Mouse (Mus musculus) heart, embryonic 11.5 days (tissue): ENCODE results near the gene Dbndd2. TPM values are rescaled to one million over a fixed set of nuclear protein-coding genes. Genes with fewer than 3 reads are reported as not detected.
A peak's percentile ranks its signal among the peaks of the same experiment; 100 is the strongest.

ENCODE experiments used
- ATAC-seq: fragments of 200-750 bp; cut with Nextera tagmentation; replicated peaks from 2 replicates; pipeline ENCODE4 v1.8.0; 2017; ENCODE audit warnings: moderate library complexity; ENCODE audit not compliant: insufficient number of reproducible peaks, low FRiP score, low TSS enrichment
- H3K27ac ChIP-seq: fragments of 300-500 bp; sonication (generic); 2 replicates; pipeline ENCODE4 v1.5.1; 2014; ENCODE audit warnings: mild to moderate bottlenecking, low read depth, low read length
- H3K27me3 ChIP-seq: fragments of 300-500 bp; sonication (generic); 2 replicates; pipeline ENCODE4 v1.6.1; 2014; ENCODE audit warnings: mild to moderate bottlenecking, low read length, mixed read lengths; ENCODE audit not compliant: control insufficient read depth, insufficient read depth
- H3K36me3 ChIP-seq: fragments of 300-500 bp; sonication (generic); 2 replicates; pipeline ENCODE4 v1.6.1; 2014; ENCODE audit warnings: mild to moderate bottlenecking, low read length, moderate library complexity, mixed read lengths; ENCODE audit not compliant: control insufficient read depth, insufficient read depth
- H3K4me1 ChIP-seq: fragments of 300-500 bp; sonication (generic); 2 replicates; pipeline ENCODE4 v1.6.1; 2014; ENCODE audit warnings: low read length; ENCODE audit not compliant: control insufficient read depth, insufficient read depth
- H3K4me2 ChIP-seq: fragments of 300-500 bp; sonication (generic); 2 replicates; pipeline ENCODE4 v1.6.1; 2014; ENCODE audit warnings: mild to moderate bottlenecking, moderate library complexity
- H3K4me3 ChIP-seq: fragments of 300-500 bp; sonication (generic); 2 replicates; pipeline ENCODE4 v1.5.1; 2014; ENCODE audit warnings: low read depth, low read length
- H3K9ac ChIP-seq: fragments of 300-500 bp; sonication (generic); 2 replicates; pipeline ENCODE4 v1.6.1; 2014; ENCODE audit warnings: mild to moderate bottlenecking, low read depth, low read length, moderate library complexity
- H3K9me3 ChIP-seq: fragments of 300-500 bp; sonication (generic); replicated peaks from 2 replicates; pipeline ENCODE4 v1.6.1; 2016; ENCODE audit warnings: low read length; ENCODE audit not compliant: control insufficient read depth
- WGBS: fragments of 180-500 bp; shearing (Covaris S2); extraction: QIAGEN DNeasy Blood & Tissue Kit; methylation state at CpG from one replicate; pipeline ENCODE4 v1.1.7; 2014; ENCODE audit not compliant: insufficient replicate concordance; 5-methylcytosine and 5-hydroxymethylcytosine counted together
- polyA plus RNA-seq: library from polyadenylated mRNA; unstranded; fragments of >200 nt; fragmentation: Nextera tagmentation; extraction: Ambion mirVana; gene quantifications from 2 replicates; pipeline ENCODE4 v1.2.1, GENCODE M21; 2014

Gene Dbndd2
- polyA plus RNA-seq, 1 experiment from 2014 or later = 16.5 TPM

- WGBS = 34% methylated on average over 7 of the region's 7 CpGs
- Histone ChIP-seq H3K4me3 (peak overlapping the region; percentile 64), H3K36me3 (no peaks in the 10 kb centered on the region), H3K4me2 (peak overlapping the region; percentile 88), H3K9me3 (no peaks in the 10 kb centered on the region), H3K4me1 (peaks cover 34% of the 10 kb centered on the region), H3K27me3 (no peaks in the 10 kb centered on the region), H3K9ac (peak overlapping the region; percentile 75), H3K27ac (no peak overlapping the region)
- no peak for ATAC-seq
These were observed 44.2 kb upstream of the Dbndd2 start for GRCm38 (mm10) chr2:164441731-164442130.

DNA sequence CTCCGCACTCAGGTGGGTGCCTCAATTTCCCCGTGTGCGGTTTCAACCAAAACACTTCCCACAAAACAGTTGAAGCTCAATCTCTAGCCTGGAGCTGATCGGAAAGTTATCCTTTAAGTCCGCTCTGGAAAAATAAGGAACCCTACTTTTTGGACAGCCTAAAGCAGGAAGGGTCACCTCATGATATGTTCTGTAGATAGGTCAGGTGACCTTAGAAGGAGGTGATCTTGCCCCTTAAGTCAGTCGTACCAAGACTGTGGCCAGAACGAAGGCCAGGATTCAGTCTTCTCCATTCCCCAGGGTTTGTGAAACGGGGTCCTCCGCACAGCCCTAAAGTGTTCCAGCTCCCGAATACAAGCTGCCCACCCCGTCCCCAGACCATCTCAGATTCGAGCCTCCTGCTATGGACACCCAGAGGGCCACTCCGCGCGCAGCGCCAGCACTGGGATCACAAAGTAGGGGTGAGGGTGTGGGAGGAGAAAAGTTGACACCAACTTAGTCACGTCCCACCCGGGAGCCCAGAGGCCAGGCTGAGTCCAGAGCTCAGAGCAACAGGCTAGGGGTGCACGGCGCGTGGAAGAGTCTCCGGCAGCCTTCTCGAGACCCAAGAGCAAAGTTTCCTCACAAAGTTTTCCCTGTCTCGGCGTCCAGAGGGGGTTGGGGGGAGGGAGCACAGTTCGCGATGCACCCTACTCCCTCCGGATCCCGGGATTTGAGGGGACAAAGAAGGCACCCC is 43.4 kb upstream of the Dbndd2 start:
- ATAC-seq = peak; percentile 69
- WGBS = 2% methylated on average over 29 of the region's 29 CpGs
- peaks cover 27% of the 10 kb centered on the region for H3K4me1 ChIP-seq

GRCm38 (mm10) chr2:164443051-164443437 is 42.9 kb upstream of the Dbndd2 start:
- peak overlapping the region; percentile 75 for H3K9ac ChIP-seq
- no peaks in the 10 kb centered on the region for H3K27me3 ChIP-seq
- WGBS = under 1% methylated on average over 24 of the region's 26 CpGs
- peak overlapping the region; percentile 64 for H3K4me3 ChIP-seq
- H3K36me3 ChIP-seq = no peaks in the 10 kb centered on the region
- H3K4me2 ChIP-seq = peak overlapping the region; percentile 88
- H3K9me3 ChIP-seq = no peaks in the 10 kb centered on the region
- H3K4me1 ChIP-seq = peaks cover 24% of the 10 kb centered on the region
- ATAC-seq = peak; percentile 84
- H3K27ac ChIP-seq = peak overlapping the region; percentile 55; the same call in 1 of the 2 replicates

More for the DNA sequence above, 43.4 kb upstream of the Dbndd2 start:
- peak overlapping the region; percentile 88 for H3K4me2 ChIP-seq
- no peaks in the 10 kb centered on the region for H3K27me3 ChIP-seq
- H3K27ac ChIP-seq = peak overlapping the region; percentile 55; the same call in 1 of the 2 replicates
- H3K9ac ChIP-seq = peak overlapping the region; percentile 75
- peak overlapping the region; percentile 64 for H3K4me3 ChIP-seq
- no peaks in the 10 kb centered on the region for H3K36me3 ChIP-seq
- no peaks in the 10 kb centered on the region for H3K9me3 ChIP-seq

DNA sequence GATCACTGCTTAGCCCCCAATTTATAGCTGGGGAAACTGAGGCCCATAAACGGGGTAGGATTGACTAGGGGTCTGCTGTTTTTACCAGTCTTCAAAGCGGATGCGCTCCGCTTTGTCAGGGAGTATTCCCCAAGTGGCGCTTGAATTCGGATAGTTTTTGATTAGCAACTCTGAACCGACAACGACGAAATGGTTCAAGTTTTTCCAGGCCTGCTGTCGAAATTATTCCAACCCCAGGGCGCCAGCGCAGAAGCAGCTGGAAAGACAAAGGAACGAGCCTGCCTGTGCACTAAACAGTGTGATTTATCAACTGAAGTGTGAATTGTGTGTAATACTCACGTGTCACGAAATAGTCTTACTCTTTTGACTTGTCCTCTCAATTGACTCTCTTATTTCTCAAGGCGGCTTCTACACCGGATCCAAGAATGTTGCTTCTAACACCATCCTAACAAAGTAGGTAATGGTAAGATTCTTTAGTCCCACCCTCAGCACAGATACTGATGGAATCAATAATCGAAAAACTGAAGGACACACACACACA is 42.4 kb upstream of the Dbndd2 start, which contains the start of gene Sdc4:
TSS of gene Sdc4 (minus strand) at position 428 of the 541 bp plus-strand sequence.
- H3K27me3 ChIP-seq = no peaks in the 10 kb centered on the region
- H3K9me3 ChIP-seq = no peaks in the 10 kb centered on the region
- H3K4me1 ChIP-seq = peaks cover 21% of the 10 kb centered on the region
- peak within 1 kb of the TSS; percentile 88 for H3K4me2 ChIP-seq
- peak within 1 kb of the TSS; percentile 55; the same call in 1 of the 2 replicates for H3K27ac ChIP-seq
- 7% methylated on average over 18 of the region's 18 CpGs for WGBS
- no peaks in the 10 kb centered on the region for H3K36me3 ChIP-seq
- H3K9ac ChIP-seq = peak within 1 kb of the TSS; percentile 75
- no peak for ATAC-seq
- peak within 1 kb of the TSS; percentile 64 for H3K4me3 ChIP-seq

DNA sequence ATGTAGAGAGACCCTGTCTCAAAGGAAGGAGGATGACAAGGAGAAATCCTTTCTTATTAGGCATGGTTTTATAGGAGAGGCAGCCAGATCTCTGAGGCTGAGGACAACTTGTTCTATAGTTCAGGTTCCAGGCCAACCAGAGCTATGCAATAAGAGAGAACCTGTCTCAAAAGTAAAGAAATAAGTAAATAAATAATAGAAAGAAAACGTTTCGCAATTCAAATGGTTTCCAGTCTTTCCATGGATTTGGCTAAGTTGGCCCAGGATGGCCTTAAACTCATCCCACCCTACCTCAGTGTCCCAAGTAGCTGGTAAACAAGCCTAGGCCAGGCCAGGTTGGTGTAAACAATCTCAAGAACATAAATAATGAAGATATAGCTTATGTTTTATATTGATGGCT is 41.2 kb upstream of the Dbndd2 start:
- WGBS = 81% methylated on average over 2 of the region's 2 CpGs
- Histone ChIP-seq H3K36me3 (no peaks in the 10 kb centered on the region), H3K9ac (no peak overlapping the region), H3K27me3 (no peaks in the 10 kb centered on the region), H3K9me3 (no peaks in the 10 kb centered on the region), H3K27ac (no peak overlapping the region), H3K4me2 (no peak overlapping the region), H3K4me3 (no peak overlapping the region), H3K4me1 (peaks cover 19% of the 10 kb centered on the region)
- no peak for ATAC-seq

- H3K9me3 ChIP-seq = no peaks in the 10 kb centered on the region
- 76% methylated on average over 3 of the region's 3 CpGs for WGBS
- H3K4me2 ChIP-seq = no peak overlapping the region
- peaks cover 19% of the 10 kb centered on the region for H3K4me1 ChIP-seq
- no peak overlapping the region for H3K9ac ChIP-seq
- H3K4me3 ChIP-seq = no peak overlapping the region
- no peaks in the 10 kb centered on the region for H3K36me3 ChIP-seq
- H3K27ac ChIP-seq = no peak overlapping the region
- H3K27me3 ChIP-seq = no peaks in the 10 kb centered on the region
- ATAC-seq = no peak
These were observed 40.4 kb upstream of the Dbndd2 start for GRCm38 (mm10) chr2:164445399-164446085.

GRCm38 (mm10) chr2:164446086-164446469 is 39.8 kb upstream of the Dbndd2 start:
- no peak overlapping the region for H3K27ac ChIP-seq
- H3K36me3 ChIP-seq = no peaks in the 10 kb centered on the region
- H3K4me3 ChIP-seq = no peak overlapping the region
- no peak overlapping the region for H3K9ac ChIP-seq
- peaks cover 17% of the 10 kb centered on the region for H3K4me1 ChIP-seq
- WGBS = 71% methylated on average over 3 of the region's 3 CpGs
- no peaks in the 10 kb centered on the region for H3K27me3 ChIP-seq
- H3K4me2 ChIP-seq = no peak overlapping the region
- no peaks in the 10 kb centered on the region for H3K9me3 ChIP-seq
- ATAC-seq = no peak

DNA sequence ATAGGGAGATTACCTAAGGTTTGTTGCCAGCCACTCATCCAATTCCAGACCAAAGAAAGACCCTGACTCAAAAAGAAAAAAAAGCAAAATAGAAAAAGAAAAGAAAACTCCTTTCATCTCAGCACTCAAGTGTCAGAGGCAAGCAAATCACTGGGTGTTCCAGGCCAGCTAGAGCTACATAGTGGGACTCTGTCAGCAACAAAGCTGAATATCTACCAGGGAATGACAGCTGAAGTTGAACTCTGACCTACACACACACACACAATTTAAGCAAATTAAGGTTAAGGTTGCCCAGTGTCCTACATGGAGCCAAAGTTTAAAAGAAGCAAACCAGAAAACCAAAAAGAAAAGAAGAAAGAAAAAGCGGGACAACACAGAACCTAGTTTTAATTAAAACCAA is 37.8 kb upstream of the Dbndd2 start:
- ATAC-seq = no peak
- Histone ChIP-seq H3K9ac (no peak overlapping the region), H3K4me2 (no peak overlapping the region), H3K4me1 (peaks cover 15% of the 10 kb centered on the region), H3K27ac (no peak overlapping the region), H3K36me3 (no peaks in the 10 kb centered on the region), H3K9me3 (no peaks in the 10 kb centered on the region), H3K4me3 (no peak overlapping the region), H3K27me3 (no peaks in the 10 kb centered on the region)
- whole genome bisulfite sequencing = 89% methylated on average over 1 of the region's 1 CpGs
